In the genomic region with DNA sequence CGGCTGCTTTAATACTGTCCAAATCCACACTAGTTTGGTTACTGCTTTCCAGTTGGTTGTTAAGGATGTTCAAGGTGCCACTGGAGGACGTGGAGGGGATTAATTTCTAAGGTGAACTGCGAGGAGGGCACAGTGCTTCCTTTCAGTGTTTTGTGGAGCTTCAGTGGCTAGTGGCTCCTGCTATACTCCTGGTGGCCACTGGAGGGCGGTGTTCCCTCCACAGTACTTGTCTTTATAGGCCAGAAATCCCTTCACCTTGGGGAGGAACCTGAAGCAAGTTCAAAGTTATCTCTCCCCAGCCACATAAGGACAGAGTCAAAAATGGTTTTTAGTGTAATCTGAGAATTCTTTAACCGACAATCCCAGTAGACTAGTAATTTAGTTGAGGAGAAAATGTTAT, we compare ENCODE assay signal across 9 mouse cellular contexts.
DNase-seq lines count a peak whose midpoint lies in the region; ATAC-seq and TF ChIP-seq lines count a peak whose summit lies in the region.
"Had no signal": no experiment of that assay in that cellular context is flagged by ENCODE, and none has a peak within 500 bp of the region (broad histone marks: within the 10 kb centered on the region; RNA-seq: fewer than 3 reads in every experiment).

No protein-coding gene starts in this region.

- no peaks in the 10 kb centered on the region for H3K27me3 ChIP-seq in kidney, embryonic 15.5 days
- no peaks in the 10 kb centered on the region for H3K27me3 ChIP-seq in midbrain, postnatal 0 days (ENCODE audit: insufficient read depth, low read length)

- H3K4me3 ChIP-seq in kidney, embryonic 15.5 days (replicated peaks) = no peak overlapping the region
- no peak overlapping the region for H3K4me3 ChIP-seq in midbrain, postnatal 0 days (ENCODE audit: low read depth, low read length)
- H3K4me3 ChIP-seq: myocyte had no signal

- H3K27ac ChIP-seq in kidney, embryonic 15.5 days = no peak overlapping the region
- H3K27ac ChIP-seq in midbrain, postnatal 0 days (ENCODE audit: low read depth, low read length) = no peak overlapping the region

- intact Hi-C loops in heart, postnatal 14 days (cut with DNase I) = loop anchor here (1.0 to 5.0 kb wide), 4 partner anchors 35 to 325 kb away; partner anchors contain the start of gene Tarsl2
- intact Hi-C loops in left cerebral cortex, postnatal 14 days (cut with DNase I) = loop anchor here (1.0 to 5.0 kb wide), 4 partner anchors 185 to 325 kb away; partner anchors contain the start of gene Tarsl2

- no peak for ATAC-seq in kidney, embryonic 15.5 days (replicated peaks; ENCODE audit: low FRiP score)
- peak; percentile 86 for ATAC-seq in common myeloid progenitor, adult 5-6 weeks (replicated peaks; ENCODE audit: low read depth, poor library complexity, severe bottlenecking)
- ATAC-seq in midbrain, postnatal 0 days (ENCODE audit: low FRiP score) = no peak

- no peak overlapping the region for H3K4me2 ChIP-seq in kidney, embryonic 15.5 days
- no peak overlapping the region for H3K4me2 ChIP-seq in midbrain, postnatal 0 days (ENCODE audit: low read depth, low read length, poor library complexity, severe bottlenecking)

- DNase-seq in kidney, adult 18-20 months = peak; percentile 60
- peak; percentile 52 for DNase-seq in adrenal gland, adult 2 months
- DNase-seq in heart, postnatal 14 days = peak; percentile 69 to 74
- peak; percentile 50 to 74 for DNase-seq in left cerebral cortex, postnatal 14 days (ENCODE audit: low spot score in 2 of 2)
- peak; percentile 72 for DNase-seq in midbrain, postnatal 0 days (ENCODE audit: low spot score)
- DNase-seq in thymus, postnatal 14 days = peak; percentile 40

- H3K9ac ChIP-seq in kidney, embryonic 15.5 days = no peak overlapping the region
- H3K9ac ChIP-seq in midbrain, postnatal 0 days (replicated peaks; ENCODE audit: low read length, poor library complexity, severe bottlenecking) = no peak overlapping the region

- no peaks in the 10 kb centered on the region for H3K9me3 ChIP-seq in kidney, embryonic 15.5 days (replicated peaks)
- H3K9me3 ChIP-seq in midbrain, postnatal 0 days (ENCODE audit: low read length) = no peaks in the 10 kb centered on the region

- TF ChIP-seq CTCF in midbrain, postnatal 0 days (IDR thresholded peaks at IDR 0.05) = peak; percentile 95

- no peaks in the 10 kb centered on the region for H3K4me1 ChIP-seq in kidney, embryonic 15.5 days
- H3K4me1 ChIP-seq in midbrain, postnatal 0 days (ENCODE audit: insufficient read depth, low read length) = no peaks in the 10 kb centered on the region

- peaks cover 80% of the 10 kb centered on the region for H3K36me3 ChIP-seq in kidney, embryonic 15.5 days
- H3K36me3 ChIP-seq in midbrain, postnatal 0 days (ENCODE audit: insufficient read depth, low read length) = peaks cover 30% of the 10 kb centered on the region

- WGBS in kidney, embryonic 15.5 days = 38% methylated on average over 5 of the region's 5 CpGs
- 36% methylated on average over 5 of the region's 5 CpGs for WGBS in midbrain, postnatal 0 days
